Mouse (Mus musculus): ENCODE measurements around the gene Ucp3.
A peak's percentile ranks its signal among the peaks of the same experiment; 100 is the strongest.

Ucp3 gene

GRCm38 (mm10) chr7:100499465-100499864 lies 26.7 kb downstream of the Ucp3 start:
- DNase-seq (ENCODE audit: extremely low spot score, low read depth, low spot score) = no peak

DNA sequence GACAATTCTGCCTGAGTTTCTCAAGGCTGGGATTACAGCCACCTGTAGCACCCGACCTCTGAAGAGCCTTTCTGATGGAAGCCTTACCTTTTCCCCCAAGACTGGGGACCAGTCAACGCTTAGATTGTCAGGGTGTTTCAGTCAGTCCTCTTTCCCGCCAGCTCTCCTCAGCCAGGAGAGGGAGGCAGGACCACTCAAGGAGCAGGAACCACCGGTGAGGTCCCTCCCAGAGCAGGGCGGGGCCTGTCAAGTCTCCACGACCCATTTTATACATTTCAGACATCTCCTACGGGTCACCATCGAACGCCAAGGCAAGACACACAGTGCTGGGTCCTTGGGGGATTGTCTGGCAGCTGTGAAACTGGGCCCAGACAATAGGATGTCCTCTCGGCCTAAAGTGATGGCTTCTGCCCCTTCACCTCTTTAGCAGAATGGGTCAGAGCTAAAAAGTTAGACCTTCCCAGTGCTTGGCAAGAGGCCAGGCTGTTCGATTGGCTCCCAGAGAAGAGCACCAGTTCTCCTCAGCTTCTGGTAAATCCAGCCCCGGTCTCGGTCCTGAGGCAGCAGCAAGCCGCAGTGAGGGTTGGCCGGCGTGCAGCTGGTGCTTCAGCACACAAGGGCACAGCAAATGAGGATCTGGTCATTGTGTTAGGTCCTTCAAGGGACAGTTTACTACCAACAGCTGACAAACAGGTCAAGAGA lies 27.6 kb downstream of the Ucp3 start:
- DNase-seq (ENCODE audit: extremely low spot score, low read depth, low spot score) = no peak

GRCm38 (mm10) chr7:100501027-100501843 lies 28.4 kb downstream of the Ucp3 start:
- no peak for DNase-seq (ENCODE audit: extremely low spot score, low read depth, low spot score)

- no peak for DNase-seq (ENCODE audit: extremely low spot score, low read depth, low spot score)
Observed at GRCm38 (mm10) chr7:100501844-100502373, 29.1 kb downstream of the Ucp3 start.

DNA sequence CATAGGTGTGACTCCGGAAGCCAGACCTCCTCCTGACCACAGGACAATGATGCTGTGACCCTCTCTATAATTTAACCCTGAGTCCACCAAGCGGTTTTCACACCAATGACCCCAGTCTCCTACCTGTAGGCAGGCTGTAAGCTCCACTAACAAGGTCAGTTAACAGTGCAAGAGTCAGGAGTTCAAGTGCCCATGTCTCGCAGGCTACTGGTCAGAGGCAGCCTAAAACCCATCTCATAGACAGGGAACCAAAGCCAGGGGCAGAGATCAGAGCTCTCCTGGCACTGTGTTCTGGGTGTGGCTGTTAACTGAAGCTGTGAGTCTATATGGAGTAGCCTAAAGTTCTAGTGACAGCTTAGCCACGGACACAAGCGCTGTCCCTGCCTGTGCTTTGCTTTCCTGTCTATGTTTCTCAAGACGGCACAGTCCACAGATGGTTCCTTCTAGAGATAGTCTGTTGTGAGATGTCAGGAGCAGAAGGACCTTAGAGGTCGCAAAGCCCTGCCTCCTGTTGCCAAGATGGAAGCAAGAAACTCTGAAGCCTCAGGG lies 29.7 kb downstream of the Ucp3 start:
- no peak for DNase-seq (ENCODE audit: extremely low spot score, low read depth, low spot score)

- no peak for DNase-seq (ENCODE audit: extremely low spot score, low read depth, low spot score)
Observed at GRCm38 (mm10) chr7:100503076-100503475, 30.3 kb downstream of the Ucp3 start.

DNA sequence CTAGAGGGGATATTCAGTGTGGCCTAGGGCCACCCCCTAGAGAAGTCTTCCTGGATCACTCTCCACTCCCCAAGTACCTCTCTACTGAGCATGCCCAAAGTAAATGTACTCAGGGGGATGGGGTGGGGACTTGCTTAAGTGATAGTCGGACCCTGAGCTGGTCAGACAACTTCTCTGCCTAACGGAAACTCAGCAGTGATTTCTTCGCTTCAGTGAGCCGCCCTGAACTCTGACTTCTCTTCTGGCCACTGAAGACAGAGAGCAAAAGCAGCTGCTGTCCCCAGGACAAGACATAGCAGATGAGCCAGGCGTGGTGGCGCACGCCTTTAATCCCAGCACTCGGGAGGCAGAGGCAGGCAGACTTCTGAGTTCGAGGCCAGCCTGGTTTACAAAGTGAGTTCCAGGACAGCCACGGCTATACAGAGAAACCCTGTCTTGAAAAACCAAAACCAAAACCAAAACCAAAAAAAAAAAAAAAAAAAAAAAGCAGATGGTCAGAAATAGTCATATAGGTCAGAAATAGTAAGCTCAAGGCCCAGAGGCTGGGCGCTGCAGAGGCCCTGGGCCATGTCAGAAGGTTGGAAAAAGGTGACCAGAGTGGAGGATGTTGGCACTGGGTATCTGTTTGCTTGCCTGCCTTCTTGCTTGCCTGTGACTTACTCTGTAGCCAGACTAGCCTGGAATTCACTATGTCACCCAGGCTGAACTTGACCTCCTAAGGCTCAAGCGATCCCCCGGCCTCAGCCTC lies 32.1 kb downstream of the Ucp3 start:
- no peak for DNase-seq (ENCODE audit: extremely low spot score, low read depth, low spot score)

DNA sequence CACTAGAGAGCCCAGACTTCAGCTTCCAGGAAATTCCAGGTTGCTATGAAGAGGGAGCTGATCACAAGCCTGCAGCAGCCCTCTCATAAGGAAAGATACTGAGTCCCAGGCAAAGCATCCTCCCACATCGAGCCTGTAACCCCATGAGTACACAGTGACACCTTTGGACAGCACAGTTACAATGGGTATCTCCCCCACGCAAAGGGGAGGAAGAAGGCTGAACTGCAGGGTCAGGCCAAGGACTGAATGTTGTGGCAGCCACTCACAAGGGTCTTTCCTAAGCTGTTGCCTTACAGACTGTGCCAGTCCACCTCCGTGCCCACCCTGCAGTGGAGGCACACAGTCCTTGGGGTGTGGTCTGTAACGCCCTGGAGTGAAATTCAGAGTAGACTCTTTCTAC lies 33.7 kb downstream of the Ucp3 start:
- DNase-seq (ENCODE audit: extremely low spot score, low read depth, low spot score) = no peak

DNA sequence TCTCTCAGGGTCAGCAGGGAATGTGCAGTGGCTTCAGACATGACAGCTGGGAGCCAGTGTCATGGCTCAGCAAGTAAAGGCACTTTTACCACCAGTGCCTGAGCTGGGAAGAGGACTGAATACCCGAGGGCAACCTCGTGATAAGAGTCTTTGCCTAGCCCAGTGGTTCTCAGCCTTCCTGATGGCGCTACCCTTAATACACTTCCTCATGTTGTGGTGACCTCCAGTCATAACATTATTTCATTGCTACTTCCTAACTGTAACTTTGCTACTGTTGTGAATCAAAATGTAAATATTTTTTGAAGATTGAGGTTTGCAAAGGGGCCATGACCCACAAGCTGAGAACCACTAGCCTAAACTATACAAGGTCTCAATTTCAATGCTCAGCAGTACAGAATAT lies 35.9 kb downstream of the Ucp3 start:
- no peak for DNase-seq (ENCODE audit: extremely low spot score, low read depth, low spot score)

DNA sequence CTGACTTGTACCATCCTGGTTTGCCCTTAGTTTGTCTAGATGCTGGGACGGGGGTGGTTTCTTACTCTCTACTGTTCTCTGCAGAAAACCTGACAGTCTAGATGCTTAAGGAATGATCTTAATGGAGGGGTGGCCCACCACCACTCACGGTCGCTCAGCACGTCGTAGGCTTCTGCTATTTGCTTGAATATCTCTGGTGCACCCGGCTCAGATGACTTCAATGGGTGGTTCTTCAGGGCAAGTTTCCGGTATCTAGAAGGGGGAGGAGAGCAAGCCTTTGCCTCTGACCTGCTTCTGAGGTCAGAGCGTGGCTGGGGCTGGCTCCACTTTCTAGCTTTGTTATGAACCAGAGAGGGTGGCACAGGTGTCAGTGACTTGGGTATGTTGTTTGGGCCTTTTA lies 38.8 kb downstream of the Ucp3 start:
- no peak for DNase-seq (ENCODE audit: extremely low spot score, low read depth, low spot score)

GRCm38 (mm10) chr7:100514573-100514972 lies 41.8 kb downstream of the Ucp3 start, which contains the start of gene Dnajb13:
TSS of gene Dnajb13 (minus strand) at chr7:100514960.
- DNase-seq (ENCODE audit: extremely low spot score, low read depth, low spot score) = no peak

DNA sequence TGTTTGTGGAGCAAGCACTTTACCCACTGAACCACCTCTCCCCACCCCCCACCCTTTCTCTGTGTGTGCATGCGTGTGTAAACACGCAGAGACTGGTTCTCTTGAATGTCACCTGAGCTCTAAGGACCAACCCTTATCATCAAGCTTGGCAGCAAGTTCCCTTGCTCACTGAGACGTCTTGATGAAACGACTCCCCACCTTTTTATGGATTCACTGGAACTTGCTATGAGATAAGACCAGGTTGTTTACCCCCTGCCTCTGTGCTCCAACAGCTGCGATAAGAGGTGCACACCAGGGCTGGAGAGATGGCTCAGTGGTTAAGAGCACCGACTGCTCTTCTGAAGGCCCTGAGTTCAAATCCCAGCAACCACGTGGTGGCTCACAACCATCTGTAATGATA lies 47.4 kb downstream of the Ucp3 start:
- DNase-seq (ENCODE audit: extremely low spot score, low read depth, low spot score) = no peak

DNA sequence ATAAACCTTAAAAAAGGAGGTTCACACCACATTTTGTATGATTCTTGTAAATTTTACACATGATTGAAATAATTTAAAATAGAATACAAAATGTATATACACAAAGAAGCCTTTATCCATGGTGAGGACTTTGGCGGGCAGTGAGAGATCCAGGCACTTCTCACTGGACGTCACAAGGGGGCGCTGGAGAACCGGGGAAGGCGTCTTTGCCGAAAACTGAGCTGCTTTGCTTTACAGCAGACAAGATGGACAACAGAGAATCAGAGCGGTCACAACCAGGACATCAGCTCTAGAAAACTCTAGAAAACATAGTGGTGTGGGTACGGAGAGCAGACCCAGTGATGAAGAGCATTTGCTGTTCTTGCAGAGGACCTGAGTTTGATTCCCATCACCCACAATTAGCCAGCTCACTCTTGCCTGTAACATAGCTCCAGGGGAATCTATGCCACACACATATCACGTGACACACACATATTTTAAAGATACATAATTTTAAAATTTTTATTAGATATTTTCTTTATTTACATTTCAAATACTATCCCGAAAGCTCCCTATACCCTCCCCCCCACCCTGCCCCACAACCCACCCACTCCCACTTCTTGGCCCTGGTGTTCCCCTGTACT lies 48.0 kb downstream of the Ucp3 start:
- peak; percentile 35 for DNase-seq (ENCODE audit: extremely low spot score, low read depth, low spot score)

DNA sequence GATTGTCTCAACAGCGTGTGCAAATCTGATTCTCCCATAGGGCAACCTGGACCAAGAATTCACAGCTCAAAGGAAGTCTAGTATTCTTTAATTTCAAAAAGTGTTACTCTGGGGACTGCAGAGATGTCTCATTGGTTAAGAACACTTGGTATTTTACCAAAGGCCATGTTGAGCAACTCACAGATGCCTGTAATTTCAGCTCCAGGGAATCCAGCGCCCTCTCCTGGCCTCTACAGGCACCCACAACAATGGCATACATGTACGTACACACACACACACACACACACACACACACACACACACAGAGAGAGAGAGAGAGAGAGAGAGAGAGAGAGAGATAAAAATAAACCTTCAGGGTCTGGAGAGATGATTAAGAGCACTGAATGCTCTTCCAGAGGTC lies 49.4 kb downstream of the Ucp3 start:
- DNase-seq (ENCODE audit: extremely low spot score, low read depth, low spot score) = no peak

DNA sequence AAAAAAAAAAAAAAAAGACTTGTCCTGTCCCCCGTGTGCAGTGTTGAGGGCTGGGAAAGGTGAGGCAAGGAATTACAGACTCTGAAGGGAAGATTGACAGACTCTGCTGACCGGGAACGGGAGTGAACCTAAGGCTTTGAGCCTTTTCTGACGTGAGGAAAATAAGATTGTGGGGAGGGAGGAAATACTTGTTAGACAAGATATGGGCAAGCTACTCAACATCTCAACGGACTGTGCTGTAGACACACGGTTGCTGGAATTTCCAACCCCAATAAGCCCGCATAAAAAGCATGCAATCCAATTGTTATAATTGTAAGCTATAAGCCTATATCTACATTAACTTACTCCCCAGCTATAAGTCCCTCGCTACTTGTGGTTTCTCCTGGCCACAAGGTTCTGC lies 51.9 kb downstream of the Ucp3 start:
- no peak for DNase-seq (ENCODE audit: extremely low spot score, low read depth, low spot score)

GRCm38 (mm10) chr7:100530766-100531165 lies 58.0 kb downstream of the Ucp3 start:
- no peak for DNase-seq (ENCODE audit: extremely low spot score, low read depth, low spot score)

DNA sequence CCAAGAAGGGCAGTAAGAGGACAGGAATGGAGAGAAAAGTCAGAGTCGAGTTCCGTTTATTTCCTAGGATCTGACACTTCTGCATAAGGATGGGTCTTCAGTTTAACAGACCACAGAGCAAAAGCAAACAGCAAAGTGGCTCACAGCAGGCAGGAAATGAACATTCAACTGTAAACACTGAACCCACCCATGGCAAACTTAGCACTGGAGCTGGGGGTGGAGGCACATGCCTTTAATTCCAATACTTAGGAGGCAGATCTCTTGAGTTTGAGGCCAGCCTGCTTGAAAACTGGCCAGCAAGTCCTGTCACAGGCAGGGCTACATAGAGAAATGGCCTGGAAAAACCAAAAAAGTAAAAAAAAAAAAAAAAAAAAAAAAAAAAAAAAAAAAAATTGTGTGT lies 60.7 kb downstream of the Ucp3 start:
- no peak for DNase-seq (ENCODE audit: extremely low spot score, low read depth, low spot score)

GRCm38 (mm10) chr7:100534216-100534615 lies 61.4 kb downstream of the Ucp3 start:
- no peak for DNase-seq (ENCODE audit: extremely low spot score, low read depth, low spot score)

- DNase-seq (ENCODE audit: extremely low spot score, low read depth, low spot score) = no peak
Observed at GRCm38 (mm10) chr7:100535831-100536230, 63.0 kb downstream of the Ucp3 start.
